Mouse (Mus musculus): ENCODE measurements around the gene Npc2.

DNA sequence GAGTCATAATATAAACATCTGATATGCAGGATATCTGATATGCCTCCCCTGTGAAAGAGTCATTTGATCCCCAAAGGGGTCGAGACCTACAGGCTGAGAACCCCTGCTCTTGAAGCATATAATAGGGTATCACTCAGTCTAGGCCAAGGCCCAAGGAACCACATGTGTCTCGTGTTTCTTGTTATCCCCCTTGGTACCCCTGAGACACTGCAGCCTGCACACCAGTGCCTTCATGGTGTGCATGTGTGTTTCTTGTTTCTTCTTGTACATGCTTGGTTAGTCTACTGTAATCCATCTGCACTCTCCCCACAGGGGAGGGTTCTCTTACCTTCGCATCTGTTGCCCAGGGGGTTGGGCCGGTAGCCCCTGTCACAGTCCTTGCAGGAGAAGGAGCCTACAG is 19.7 kb upstream of the Npc2 start:
- no peak for TF ChIP-seq CTCF (IDR thresholded peaks at IDR 0.05; ENCODE audit: extremely low read depth, insufficient read length, insufficient replicate concordance, low read depth, low read length)
- TF ChIP-seq POLR2A (IDR thresholded peaks at IDR 0.05; ENCODE audit: low read depth, low read length): no peak

Data from small intestine, adult 2 months (tissue).